Mouse (Mus musculus): Measurements from ENCODE around the gene Nsd1.

GRCm38 (mm10) chr13:55224364-55224763 lies 14.8 kb downstream of the Nsd1 start:
- TF ChIP-seq CTCF (IDR thresholded peaks at IDR 0.05), result no peak
- TF ChIP-seq EP300 (IDR thresholded peaks at IDR 0.05), result peak; percentile 52

Measured in lung, postnatal 0 days (tissue).